Mouse (Mus musculus) C2C12 (cell line): ENCODE results near the gene Rraga. TPM values are rescaled to one million over a fixed set of nuclear protein-coding genes. Genes with fewer than 3 reads are reported as not detected.
A peak's percentile ranks its signal among the peaks of the same experiment; 100 is the strongest.
"Not testable (repeated sequence)": the region's sequence is repeated elsewhere in the genome, so short reads cannot be mapped to it uniquely, and the experiment has no call there.

Source experiments
- H3K27me3 ChIP-seq: one replicate; pipeline ENCODE4 v1.6.1; 2011; ENCODE audit not compliant: control insufficient read depth, insufficient read depth, insufficient read length
- H3K36me3 ChIP-seq: one replicate; pipeline ENCODE4 v1.6.1; 2011; ENCODE audit not compliant: control insufficient read depth, insufficient read depth
- H3K4me3 ChIP-seq: one replicate; pipeline ENCODE4 v1.5.1; 2011; ENCODE audit warnings: mild to moderate bottlenecking, control low read depth; ENCODE audit not compliant: poor library complexity, insufficient read depth, severe bottlenecking
- H3K79me2 ChIP-seq: one replicate; pipeline ENCODE4 v1.6.1; 2011; ENCODE audit not compliant: control insufficient read depth, insufficient read depth
- H3K79me3 ChIP-seq: one replicate; pipeline ENCODE4 v1.6.1; 2011; ENCODE audit warnings: low read depth, control low read depth
- H3ac ChIP-seq: one replicate; pipeline ENCODE3; 2011; ENCODE audit warnings: low read depth; ENCODE audit not compliant: control insufficient read depth, insufficient read length
- CEBPB ChIP-seq: IDR thresholded peaks from one replicate; pipeline ENCODE4 v1.6.1; 2011; ENCODE audit warnings: low read depth, mild to moderate bottlenecking, control low read depth, moderate library complexity
- CTCF ChIP-seq: IDR thresholded peaks from one replicate; pipeline ENCODE4 v1.5.1; 2011; ENCODE audit not compliant: control insufficient read depth, insufficient read depth, insufficient read length
- FOSL1 ChIP-seq: IDR thresholded peaks from one replicate; pipeline ENCODE4 v1.8.0; 2011; ENCODE audit warnings: mild to moderate bottlenecking, low read length; ENCODE audit not compliant: poor library complexity, insufficient read depth, severe bottlenecking
- MAX ChIP-seq: IDR thresholded peaks from one replicate; pipeline ENCODE4 v1.6.1; 2011; ENCODE audit warnings: mild to moderate bottlenecking, control low read depth
- MYOD1 ChIP-seq: IDR thresholded peaks from one replicate; pipeline ENCODE4 v1.6.1; 2011; ENCODE audit warnings: low read depth; ENCODE audit not compliant: control insufficient read depth, insufficient read length
- MYOG ChIP-seq: IDR thresholded peaks from one replicate; pipeline ENCODE4 v1.6.1; 2011; ENCODE audit not compliant: control insufficient read depth, insufficient read length; ENCODE audit errors: extremely low read depth
- USF1 ChIP-seq: IDR thresholded peaks from one replicate; pipeline ENCODE4 v1.6.1; 2011; ENCODE audit warnings: low read depth, mild to moderate bottlenecking, control low read depth, moderate library complexity
- polyA plus RNA-seq: library from polyadenylated mRNA; unstranded; fragments of >200 nt; fragmentation: generic; extraction: Trizol; gene quantifications from one replicate; pipeline ENCODE4 v1.2.1, GENCODE M21; 2012; ENCODE audit warnings: missing spikeins

The Rraga gene
- polyA plus RNA-seq, 1 experiment: 54.2 TPM

DNA sequence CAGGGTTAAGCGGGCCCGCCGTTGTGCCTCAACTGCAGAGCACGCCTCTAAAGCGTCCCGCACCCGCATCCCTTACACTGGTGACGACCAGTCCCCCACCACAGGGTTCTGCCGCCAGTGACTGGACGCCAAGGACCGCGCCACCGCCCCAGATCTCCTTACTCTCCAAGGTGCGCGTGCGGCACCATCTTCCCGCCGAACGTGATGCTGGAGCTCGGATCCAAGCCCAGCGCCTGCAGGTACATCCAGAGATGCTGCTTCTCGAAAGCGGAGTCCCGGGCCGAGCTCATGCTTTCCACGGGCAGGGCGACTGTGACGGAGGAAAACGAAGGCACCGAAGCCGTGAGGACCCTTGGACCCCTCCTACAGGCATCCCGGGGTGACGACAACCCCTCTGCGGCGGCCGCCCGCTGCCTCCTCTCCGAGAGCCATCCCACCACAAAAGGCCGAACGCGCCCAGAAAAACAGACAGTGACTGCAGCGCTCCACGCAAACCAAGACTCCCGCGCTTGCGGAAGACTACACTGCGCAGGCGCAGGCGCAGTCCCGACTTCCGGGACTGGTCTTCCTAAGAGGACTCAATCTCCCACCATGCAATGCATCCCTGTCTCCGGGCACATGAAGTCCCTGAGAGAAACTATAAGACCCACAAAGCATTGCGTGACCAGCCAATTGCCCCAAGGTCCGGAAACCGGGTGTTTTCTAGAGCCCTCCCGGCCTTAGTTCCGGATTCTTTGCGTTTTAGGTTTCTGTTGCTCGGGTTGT, 36.2 kb downstream of the Rraga start, which contains the start of gene Haus6:
TSS of gene Haus6 (minus strand) at position 532 of the 765 bp plus-strand sequence.
- Histone ChIP-seq H3ac (peak within 1 kb of the TSS; percentile 89), H3K27me3 (no peaks in the 10 kb centered on the region), H3K4me3 (peak within 1 kb of the TSS; percentile 98), H3K79me2 (peaks cover 53% of the 10 kb centered on the region), H3K36me3 (peaks cover 16% of the 10 kb centered on the region), H3K79me3 (peaks cover 52% of the 10 kb centered on the region)
- TF ChIP-seq MAX (no peak), FOSL1 (no peak), USF1 (peak; percentile 51)

DNA sequence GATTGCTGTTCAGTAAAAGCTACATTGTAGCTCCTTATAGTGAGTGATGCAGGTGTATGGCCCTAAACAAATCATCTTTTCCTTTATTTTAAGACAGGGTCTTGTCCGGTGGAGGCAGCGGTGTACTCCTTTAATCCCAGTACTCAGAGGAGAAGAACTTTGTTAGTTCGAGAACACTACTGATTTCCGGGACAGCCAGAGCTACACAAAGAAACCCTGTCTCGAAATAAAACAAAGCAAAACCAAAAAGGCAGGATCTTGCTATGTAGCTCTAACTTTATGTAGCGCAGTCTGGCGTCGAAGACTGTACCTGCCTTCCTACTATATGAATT, 36.8 kb downstream of the Rraga start:
- TF ChIP-seq USF1 (no peak), FOSL1 (no peak), CEBPB (no peak), MYOD1 (no peak), CTCF (no peak), MYOG (no peak), MAX (no peak)
- Histone ChIP-seq H3K79me3 (peaks cover 47% of the 10 kb centered on the region), H3K79me2 (peaks cover 47% of the 10 kb centered on the region), H3ac (no peak overlapping the region), H3K36me3 (peaks cover 10% of the 10 kb centered on the region), H3K4me3 (peak overlapping the region; percentile 98), H3K27me3 (no peaks in the 10 kb centered on the region)

DNA sequence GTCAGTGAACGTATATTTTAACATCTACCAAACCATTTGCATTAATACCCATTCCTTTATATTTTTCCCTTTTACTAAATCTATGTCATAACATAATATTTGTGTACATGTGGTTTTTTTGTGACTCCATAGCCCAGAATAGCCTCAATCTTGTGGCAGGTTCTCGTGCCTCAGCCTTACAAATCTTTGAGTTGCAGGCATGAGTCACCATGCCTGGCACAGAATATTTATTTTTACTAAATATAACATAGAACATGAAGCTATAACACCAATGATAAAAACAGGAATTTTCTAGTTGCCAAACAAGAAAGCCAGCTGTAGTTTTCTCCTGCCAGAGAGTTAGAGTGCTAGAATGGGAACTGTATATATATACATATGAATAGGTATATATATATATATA, 45.0 kb downstream of the Rraga start:
- Histone ChIP-seq H3ac (no peak overlapping the region), H3K79me2 (no peaks in the 10 kb centered on the region), H3K4me3 (no peak overlapping the region), H3K36me3 (no peaks in the 10 kb centered on the region), H3K27me3 (no peaks in the 10 kb centered on the region), H3K79me3 (no peaks in the 10 kb centered on the region)
- no peak for TF ChIP-seq USF1
- no peak for TF ChIP-seq FOSL1
- no peak for TF ChIP-seq MYOD1

DNA sequence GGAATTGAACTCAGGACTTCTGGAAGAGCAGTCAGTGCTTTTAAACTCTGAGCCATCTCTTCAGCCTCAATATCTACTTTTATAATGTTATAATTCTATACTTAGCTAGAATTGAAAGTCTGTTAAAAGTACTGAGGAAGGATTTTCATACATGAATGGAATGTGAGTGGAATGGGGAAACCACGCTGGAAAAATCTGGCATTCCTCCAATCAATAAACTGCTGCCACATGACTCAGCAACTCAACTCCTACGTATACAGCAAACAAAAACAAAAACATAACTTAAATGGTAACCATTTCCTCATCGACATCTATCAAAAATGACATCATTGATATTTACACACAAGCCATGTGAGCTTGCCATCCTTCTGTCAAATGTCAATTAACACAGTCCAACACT, 46.6 kb downstream of the Rraga start:
- H3ac ChIP-seq: no peak overlapping the region
- H3K36me3 ChIP-seq: no peaks in the 10 kb centered on the region
- H3K4me3 ChIP-seq: no peak overlapping the region
- H3K79me3 ChIP-seq: no peaks in the 10 kb centered on the region
- H3K27me3 ChIP-seq: no peaks in the 10 kb centered on the region
- TF ChIP-seq USF1: no peak
- TF ChIP-seq CEBPB: no peak
- TF ChIP-seq MYOG: no peak
- no peak for TF ChIP-seq MAX
- H3K79me2 ChIP-seq: no peaks in the 10 kb centered on the region

DNA sequence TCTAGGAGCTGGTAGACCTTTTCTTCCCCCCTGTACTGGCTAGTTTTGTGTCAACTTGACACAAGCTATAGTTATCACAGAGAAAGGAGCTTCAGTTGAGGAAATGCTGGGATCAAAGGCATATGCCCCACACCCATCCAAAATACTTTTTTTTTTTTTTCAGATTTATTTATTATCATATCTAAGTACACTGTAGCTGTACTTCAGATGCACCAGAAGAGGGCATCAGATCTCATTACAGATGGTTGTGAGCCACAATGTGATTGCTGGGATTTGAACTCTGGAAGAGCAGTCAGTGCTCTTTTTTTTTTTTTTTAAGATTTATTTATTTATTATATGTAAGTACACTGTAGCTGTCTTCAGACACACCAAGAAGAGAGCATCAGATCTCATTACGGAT, 47.1 kb downstream of the Rraga start:
- H3ac ChIP-seq: not testable (repeated sequence)

DNA sequence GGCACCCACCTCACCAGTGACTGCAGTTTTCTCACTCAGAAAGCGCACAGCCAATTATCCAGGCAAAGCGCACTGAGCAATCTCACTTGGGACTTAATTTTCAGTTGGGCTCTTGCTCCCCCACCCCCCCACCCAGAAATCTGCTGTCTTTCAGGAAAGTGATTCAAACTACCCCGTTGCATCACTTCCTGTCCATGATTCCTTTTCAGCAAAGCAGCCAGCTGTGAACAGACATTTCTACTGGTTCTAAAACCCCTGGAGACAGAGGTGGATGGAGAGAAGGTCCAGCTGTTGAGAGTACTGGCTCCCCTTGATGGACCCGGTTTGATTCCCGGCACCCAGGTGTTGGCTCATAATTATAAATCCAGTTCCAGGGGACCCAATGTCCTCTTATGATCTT, 50.0 kb downstream of the Rraga start:
- Histone ChIP-seq H3K4me3 (no peak overlapping the region), H3K79me2 (no peaks in the 10 kb centered on the region), H3K36me3 (no peaks in the 10 kb centered on the region), H3K79me3 (no peaks in the 10 kb centered on the region), H3ac (no peak overlapping the region), H3K27me3 (no peaks in the 10 kb centered on the region)
- no peak for TF ChIP-seq MYOG
- no peak for TF ChIP-seq CTCF
- no peak for TF ChIP-seq FOSL1
- TF ChIP-seq MAX: no peak
- no peak for TF ChIP-seq CEBPB
- TF ChIP-seq MYOD1: no peak
- no peak for TF ChIP-seq USF1

More for the DNA sequence above, 47.1 kb downstream of the Rraga start:
- H3K79me2 ChIP-seq, H3K4me3 ChIP-seq, H3K36me3 ChIP-seq, H3K27me3 ChIP-seq, H3K79me3 ChIP-seq: not testable (repeated sequence)

DNA sequence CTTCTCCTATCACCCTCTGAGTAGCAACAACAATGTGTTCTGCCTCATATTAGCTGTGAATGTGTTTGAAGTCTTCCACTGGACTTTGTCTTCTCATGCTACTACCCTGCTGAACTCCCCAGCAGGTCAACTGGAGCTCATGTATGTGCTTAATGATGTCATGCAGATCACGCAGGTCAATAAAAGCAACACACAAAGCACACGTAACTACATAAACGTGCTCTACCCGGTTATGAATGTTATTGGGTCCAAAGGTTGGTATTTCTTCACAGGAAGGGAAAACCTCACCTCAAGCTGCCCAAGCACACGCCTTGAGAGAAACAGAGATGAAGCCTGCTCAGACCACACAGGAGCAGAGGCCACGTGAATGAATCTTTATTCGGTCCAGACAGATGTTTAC, 51.0 kb downstream of the Rraga start:
- H3K4me3 ChIP-seq, H3K27me3 ChIP-seq, H3K79me2 ChIP-seq, H3K36me3 ChIP-seq, H3K79me3 ChIP-seq, H3ac ChIP-seq: not testable (repeated sequence)

Other genes with a start within 250 kb of the Rraga start
- gene Saxo1, start 17.3 kb upstream of the Rraga start, polyA plus RNA-seq: not detected
- gene Haus6, start 36.4 kb downstream of the Rraga start, polyA plus RNA-seq: 7.6 TPM
- 537 TPM for gene Plin2, start 94.4 kb downstream of the Rraga start, polyA plus RNA-seq
- 2.8 TPM for gene Dennd4c, start 172.9 kb downstream of the Rraga start, polyA plus RNA-seq